Mouse (Mus musculus): ENCODE data around the gene Tmem91. TPM values are rescaled to one million over a fixed set of nuclear protein-coding genes. Genes with fewer than 3 reads are reported as not detected.
A peak's percentile ranks its signal among the peaks of the same experiment; 100 is the strongest.

Tmem91 gene
- total RNA-seq, 2 experiments from 2014 or later, result 37.2 to 46.4 TPM

DNA sequence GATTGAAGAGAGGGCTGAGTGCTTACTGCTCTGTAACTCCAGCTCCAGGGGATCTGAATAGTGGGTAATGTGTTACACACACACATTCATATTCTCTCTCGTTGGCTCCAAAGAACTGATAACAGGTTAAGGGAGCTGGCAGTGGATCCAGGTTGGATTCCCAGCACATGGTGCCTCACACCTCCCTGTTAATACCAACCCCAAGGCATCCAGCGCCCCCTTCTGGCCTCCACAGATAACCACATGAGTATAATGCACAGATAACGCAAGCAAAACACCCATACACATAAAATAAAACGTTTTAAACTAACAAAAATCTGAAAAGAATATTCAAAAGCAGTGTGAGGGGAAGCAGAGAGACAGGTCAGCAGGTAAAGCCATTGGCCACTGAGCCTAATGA is 2.5 kb downstream of the Tmem91 start:
- no peak for DNase-seq (ENCODE audit: low spot score in 2 of 2)

DNA sequence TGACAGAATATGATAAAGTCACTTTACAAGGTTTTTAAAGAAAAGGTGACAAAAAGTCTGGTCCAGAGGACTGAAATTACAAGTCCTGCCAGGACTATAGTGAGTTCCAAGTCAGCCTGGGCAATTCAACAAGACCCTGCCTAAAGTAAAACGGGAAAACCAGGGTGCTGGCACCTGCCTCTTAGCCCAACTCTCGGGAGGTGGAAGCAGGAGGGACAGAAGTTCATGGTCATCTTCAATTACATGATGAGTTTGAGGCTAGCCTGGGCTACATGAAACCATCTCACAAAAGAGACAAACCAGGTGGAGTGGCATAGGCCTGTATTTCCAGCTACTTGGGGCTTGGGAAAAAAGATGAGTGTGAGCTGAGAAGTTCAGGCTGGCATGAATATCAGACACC is 3.3 kb downstream of the Tmem91 start:
- no peak for DNase-seq (ENCODE audit: low spot score in 2 of 2)

DNA sequence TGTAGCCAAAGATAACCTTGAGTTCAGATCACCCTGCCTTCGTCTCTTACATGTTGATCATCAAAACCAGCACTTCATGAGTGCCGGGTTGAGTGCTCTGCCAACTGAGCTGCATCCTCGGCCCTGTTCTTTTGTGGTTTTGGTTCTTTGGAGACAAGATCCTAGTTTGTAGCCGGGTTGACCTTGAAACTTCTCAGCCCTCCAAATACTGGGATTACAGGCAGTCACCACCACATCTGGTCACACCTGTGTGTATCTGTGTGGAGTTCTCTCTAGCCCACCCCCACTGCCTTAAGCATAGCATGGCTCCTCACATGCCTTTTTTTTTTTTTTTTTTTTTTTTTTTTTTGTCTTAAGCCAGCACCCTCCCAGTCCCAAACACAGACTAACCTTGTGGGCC is 4.9 kb downstream of the Tmem91 start:
- DNase-seq (ENCODE audit: low spot score in 2 of 2), result no peak

DNA sequence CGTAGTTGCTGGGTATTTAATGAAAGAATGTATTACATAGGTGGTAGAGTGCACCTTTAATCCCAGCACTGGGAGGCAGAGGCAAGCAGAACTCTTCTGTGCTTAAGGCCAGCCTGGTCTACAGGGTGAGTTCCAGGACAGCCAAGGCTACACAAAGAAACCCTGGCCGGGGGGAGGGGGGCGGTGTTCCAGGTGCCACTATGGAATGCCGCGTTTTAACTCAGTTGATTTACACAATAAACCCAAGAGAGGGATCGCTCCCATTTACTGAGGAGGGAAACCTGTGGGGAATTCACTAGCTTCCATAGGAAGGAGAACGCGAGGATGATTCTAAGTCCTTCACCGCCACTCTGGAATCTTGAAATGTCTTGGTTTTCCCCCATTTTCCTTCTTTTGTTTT is 5.3 kb downstream of the Tmem91 start:
- no peak for DNase-seq (ENCODE audit: low spot score in 2 of 2)

DNA sequence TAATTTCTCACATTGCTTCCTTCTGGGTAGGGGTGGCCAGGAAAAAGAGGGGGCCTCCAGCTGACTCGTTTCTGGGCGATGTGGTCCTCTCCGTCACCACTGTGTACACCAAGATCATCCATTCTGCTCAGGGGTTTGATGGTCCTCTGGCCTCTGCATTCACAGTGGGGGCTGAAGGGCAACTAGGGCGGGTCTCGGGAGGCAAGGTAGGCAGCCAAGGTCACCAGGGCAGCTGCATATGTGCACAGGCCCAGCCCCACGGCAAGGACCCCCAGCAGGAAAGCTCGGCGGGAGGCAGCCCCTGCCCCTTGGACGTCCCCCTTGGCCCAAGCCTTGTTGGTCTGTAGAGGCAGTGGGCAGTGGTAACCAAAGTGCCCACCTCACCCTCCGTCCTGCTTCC is 5.8 kb downstream of the Tmem91 start:
- no peak for DNase-seq (ENCODE audit: low spot score in 2 of 2)

DNA sequence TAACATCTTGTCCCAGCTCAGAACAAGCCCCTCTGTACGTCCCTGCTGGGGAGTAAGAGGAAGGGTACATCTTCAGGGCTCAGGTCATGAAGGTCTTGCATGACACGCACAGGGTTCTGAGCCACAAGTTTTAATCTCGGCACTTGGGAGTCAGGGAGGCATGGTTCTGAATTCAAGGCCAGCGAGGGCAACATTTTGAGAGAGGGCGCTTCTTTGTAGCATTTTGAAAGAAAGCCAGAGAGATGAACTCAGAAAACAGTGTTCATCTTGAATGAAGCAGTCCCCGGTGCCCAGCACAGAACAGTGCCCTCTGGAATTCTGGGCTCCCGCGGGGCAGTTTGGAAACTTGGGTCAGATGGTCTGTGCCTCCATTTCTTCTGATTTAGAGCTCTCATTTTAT is 8.6 kb downstream of the Tmem91 start:
- DNase-seq (ENCODE audit: low spot score in 2 of 2), result no peak

DNA sequence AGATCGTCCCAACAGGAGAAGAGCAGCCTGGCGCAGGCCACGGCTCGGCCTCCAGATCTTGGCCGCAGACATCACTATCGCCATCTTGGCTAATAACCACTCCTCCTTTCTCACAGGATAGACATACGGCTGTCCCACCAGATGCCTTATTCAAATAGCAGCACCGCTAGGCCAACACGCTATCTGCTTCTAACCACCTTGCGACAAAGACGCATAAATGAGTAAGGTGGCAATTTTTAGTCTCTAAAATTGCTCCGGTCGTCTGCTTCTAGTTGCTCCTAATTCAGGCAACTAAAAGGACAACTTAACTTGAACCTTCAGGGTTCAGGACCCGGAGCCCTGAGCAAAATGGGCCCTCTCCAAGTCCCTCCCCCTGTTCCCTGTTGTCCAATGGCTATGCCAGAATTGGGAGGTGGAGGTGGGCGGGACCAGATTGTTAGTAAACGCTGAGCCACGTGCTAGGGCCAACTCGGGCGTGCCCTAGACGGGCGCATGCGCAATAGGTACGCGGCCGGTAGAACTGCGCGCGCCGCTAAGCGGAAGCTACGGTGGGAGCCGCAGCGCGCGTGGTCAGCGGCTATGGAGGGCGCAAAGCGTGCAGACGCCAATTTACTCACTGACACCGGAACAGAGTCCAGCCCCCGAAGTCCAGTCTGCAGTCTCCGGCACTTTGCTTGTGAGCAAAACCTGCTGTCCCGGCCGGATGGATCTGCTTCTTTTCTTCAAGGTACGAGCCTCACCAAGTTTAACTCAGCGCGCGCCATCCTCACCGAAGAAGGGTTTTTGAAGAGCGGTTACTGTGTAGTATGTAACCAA is 16.1 kb downstream of the Tmem91 start, which contains the start of the genes Bckdha and Exosc5:
Bckdha (minus strand) TSS at position 325 of the 816 bp plus-strand sequence.
Exosc5 (plus strand) TSS at position 508 of the 816 bp plus-strand sequence.
- peak; percentile 98 to 99 for DNase-seq (ENCODE audit: low spot score in 2 of 2)

DNA sequence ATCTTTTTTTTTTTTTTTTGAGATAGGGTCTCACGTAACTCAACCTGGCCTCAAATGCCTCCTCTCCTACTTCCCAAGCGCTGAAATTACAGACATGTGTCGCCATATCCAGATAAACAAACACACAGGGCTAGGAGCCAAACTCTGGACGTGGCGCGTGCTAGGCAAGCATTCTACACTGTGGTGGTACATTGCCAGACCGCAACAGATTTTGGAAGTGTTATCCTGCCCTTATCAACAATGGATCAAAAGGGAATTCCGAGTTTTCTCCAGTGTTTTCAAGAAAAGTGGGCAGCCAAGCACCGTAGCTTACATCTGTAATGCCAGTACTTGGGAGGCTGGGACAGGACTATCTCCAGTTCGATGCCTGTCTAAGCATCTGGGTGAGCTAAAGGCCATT is 17.2 kb downstream of the Tmem91 start:
- no peak for DNase-seq (ENCODE audit: low spot score in 2 of 2)

DNA sequence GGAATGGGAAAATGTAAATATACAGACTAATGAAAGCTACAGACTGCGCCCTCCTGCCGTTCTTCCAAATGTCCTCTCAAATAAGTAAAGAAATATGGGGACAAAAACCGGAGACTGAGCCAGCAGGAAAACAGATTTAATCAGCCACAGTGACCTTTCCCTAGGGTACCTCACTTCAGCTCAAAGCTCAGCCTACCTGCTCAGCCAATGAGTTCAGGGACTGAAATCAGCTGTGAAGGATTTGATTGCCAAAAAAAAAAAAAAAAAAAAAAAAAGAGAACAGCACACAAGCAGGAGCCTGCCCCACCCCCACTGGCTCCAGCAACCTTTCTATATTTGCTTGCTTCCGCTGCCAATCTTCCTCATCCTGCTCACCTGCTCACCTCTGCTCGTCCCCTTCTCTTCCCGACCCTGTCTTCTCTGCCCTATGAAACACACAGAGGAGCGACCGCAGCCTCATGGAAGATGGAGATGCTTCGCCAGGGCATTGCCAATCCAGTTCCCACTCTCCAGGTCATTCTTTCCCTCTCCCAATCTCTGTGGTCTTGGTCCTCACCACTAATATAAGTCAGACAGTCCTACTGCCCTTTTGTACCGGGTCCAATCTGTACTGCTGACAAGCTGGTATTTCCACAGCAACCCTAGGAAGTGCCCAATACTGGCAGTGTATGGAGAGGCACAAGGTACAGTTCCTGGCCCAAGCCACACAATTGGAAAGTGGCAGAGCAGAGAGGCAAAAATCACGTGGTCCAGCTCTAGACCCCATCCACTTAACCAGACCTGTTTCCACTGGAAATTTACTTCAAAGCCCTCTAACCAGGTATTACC is 19.2 kb downstream of the Tmem91 start:
- DNase-seq (ENCODE audit: low spot score in 2 of 2), result no peak

DNA sequence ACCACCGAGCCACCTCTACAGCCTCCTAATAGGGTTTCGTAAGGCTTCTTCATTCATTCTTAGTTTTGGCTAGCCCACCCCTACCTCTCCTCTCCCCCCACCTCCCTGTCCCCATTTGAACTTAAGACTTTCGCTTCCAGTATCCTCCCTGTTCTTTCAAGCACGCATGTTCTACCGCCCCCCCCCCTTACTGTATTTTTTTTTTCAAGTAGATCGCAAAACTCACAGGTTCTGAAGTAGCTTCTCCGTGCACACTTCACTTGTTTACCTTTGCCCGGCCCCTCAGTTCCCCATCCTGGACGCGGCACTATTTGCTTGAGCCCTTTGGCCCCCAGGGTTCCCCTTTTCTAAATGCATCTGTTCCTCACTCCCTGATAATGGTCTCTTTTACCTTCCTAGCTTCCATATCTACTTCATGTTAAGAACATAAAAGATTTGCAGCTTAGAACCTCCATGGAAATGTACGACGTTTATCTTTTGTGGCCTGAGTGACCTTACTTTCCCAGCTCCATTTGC is 22.7 kb downstream of the Tmem91 start:
- no peak for DNase-seq (ENCODE audit: low spot score in 2 of 2)

DNA sequence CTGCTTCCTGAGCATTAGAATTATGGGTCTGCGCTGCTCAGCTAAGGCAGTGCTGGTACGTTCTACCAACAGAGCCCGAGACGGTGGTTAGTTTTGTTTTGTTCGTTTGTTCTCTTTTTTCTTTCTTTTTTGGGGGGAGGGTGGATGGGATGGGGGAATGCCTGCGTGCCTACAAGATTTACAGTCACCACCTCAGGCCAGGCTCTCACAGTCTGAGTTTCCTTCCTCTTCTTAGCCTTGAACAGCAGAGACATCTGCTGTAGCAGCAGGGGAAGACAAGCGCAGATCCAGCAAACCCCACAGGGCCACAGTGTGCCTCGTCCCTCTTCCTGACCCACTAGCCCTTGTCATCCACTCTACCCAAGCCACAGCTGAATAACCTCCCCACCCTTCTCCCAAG is 23.7 kb downstream of the Tmem91 start:
- no peak for DNase-seq (ENCODE audit: low spot score in 2 of 2)

DNA sequence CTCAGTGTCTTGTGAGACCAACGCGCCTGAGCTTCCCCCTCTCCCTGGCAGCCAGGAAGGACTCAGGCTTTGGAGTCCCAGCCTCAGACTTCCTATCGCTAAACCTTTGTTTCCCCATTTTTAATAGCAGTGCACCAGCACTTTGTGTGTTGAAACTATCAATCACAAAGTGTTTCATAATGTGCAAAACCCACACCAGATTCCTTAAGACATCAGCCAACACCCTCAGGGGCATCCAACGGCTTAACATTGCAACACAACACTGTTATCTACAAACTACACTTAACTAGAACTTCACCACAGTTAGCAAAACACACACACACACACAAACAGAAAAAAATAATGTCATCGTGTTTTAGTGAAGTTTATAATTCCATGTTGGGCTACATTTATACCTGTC is 25.1 kb downstream of the Tmem91 start:
- DNase-seq (ENCODE audit: low spot score in 2 of 2), result no peak

DNA sequence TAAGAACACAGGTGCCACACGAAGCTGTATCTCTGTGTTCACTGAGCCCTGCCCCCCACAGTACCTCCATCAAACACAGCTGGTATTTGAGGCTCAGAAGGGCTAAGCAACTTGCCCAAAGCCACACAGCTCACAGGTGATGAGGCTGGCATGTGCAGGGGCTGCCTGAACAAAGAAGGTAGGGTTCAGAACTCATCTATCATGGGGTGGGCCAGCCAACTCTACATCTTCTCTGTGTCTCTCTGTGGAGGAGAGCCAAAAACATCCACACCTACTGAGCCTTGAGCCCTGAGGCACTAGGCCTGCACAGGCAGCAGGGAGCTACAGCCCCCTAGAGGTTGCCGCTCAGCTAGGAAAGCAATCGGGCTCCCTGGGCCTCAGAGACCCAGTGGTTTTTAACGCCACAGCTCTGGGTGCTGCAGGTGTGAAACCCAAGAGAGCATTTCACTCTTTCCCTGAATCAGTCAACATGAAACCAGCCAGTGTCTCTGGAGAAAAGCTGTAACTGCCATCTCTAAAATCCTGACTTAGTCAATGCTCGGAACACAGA is 27.3 kb downstream of the Tmem91 start:
- no peak for DNase-seq (ENCODE audit: low spot score in 2 of 2)

DNA sequence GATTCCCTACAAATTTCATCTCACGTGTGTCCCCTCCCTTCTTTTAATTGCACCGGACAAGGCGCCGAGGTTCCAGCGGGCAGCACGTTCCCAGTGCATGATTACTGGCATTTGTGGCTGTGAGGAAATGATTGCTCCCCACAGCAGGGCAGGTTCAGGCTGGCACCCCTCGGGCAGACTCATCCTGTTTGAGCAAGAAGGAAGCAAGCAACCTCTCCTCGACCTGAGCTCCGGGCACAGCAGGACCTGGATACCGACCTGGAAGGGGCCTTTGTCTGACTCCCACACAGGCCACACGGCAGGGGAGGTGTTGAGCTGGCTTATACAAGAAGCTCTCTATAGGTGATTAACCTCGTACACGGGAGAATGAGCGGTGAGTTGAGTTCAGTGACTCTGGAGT is 29.9 kb downstream of the Tmem91 start:
- DNase-seq (ENCODE audit: low spot score in 2 of 2), result no peak

DNA sequence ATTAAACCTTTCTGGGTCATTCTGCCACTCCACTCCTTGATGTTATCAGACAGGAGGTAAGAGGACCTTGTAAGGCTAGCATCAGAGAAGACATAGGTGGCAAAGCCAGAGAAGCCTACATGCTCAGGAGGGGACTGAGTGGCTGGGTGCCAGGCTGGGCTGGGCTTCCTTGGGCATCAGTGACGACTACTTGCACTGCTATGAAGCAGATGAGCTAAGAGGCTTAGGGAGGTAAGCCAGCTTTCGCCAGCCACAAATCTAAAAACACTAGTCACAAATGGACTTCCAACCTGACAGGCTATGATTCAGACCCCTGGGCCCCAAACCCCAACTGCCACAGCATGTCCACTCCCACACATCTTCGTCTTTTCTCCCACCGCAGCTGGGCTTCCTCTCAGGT is 30.3 kb downstream of the Tmem91 start:
- no peak for DNase-seq (ENCODE audit: low spot score in 2 of 2)

DNA sequence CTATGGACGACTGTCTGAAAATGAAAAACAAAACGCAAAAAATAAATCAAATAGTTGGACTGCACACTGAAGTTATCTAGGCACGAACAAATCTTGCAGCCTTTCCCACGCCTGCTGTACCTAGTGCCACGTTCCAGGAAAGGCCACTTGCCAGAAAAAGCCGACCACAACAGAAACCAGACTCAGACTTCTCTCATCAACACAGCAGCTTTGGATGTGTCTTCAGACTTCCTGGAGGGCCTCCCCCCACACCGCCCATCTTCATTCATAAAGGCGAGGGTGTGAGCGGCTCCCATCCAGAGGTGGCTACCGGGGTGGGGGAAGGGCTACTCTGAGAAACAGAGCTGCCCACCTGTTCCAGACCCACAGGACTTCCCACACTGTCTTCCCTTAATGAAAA is 30.8 kb downstream of the Tmem91 start:
- no peak for DNase-seq (ENCODE audit: low spot score in 2 of 2)

DNA sequence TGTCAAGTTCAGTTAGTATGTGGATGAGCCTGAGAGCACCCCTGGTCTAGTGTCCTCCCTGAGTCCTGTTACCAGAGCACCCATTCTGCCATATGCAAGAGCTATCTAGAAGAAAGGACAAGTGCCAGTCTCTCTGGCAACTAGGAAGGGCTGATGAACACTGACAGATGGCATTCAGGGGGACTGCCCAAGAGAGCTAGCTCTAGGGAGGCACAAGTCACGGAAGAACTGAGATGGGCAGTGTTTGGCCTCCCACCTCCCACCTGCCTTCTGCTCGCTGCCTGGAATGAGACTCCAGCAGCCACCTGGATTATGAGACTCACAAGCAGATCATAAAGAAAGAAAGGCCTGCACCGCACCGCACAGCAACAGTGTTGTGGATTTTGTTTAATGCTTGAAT is 35.2 kb downstream of the Tmem91 start:
- no peak for DNase-seq (ENCODE audit: low spot score in 2 of 2)

DNA sequence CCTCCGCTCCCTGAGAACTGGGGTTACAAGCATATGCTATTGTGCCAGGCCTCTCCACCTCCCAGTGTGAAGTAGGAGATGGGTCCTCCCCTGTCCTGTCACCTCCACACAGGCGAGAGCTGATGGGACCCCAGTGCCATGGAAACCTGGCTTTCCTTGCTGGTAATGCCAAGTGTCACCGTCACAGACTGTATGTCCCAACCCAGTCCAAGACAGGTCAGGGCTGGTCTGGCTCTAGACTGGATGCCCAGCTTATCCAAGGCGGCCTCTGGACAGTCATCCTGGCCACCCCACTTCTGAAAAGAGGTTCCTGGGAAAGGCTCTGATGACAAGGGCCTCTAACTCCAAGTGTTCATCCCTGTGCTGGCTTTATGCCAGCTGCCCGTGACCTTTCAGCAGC is 37.9 kb downstream of the Tmem91 start:
- no peak for DNase-seq (ENCODE audit: low spot score in 2 of 2)

DNA sequence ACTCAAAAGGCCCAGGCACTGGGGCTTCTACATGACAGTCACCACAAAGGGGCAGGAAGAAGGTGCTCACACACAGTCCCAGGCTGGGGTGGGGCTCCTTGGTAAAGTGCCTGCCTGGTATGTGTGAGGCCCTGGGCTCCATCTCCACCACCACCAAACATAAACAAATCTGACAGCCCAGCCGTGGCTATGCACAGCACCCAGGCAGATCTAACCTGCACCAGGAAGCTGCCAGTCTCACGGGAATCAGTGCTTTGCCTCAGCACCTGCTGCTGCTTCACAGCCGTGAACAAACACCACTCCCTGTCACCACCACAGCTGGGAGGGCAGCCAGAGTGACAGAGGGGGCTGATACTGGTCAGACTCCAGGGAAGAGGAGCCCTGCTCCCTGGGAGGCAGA is 38.6 kb downstream of the Tmem91 start:
- no peak for DNase-seq (ENCODE audit: low spot score in 2 of 2)

DNA sequence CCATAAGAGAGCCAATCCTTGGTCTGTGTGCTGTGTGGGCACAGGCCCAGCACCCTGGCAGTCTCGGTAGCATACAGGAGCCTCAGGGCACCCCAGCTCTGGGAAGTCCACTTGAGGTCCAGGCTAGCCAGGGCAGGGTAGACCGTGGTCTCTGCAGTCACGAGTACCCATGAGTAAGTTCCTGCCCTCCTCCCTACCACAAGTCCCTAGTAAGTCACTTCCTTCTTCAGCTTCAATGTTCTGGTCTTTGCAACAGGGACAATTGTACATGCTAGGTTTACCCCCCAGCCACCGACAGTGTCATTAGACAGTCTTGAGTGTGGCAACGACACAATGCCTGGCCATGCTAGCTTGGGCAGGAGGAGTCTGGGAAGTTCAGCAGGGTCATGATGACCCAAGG is 42.3 kb downstream of the Tmem91 start:
- DNase-seq (ENCODE audit: low spot score in 2 of 2), result no peak

DNA sequence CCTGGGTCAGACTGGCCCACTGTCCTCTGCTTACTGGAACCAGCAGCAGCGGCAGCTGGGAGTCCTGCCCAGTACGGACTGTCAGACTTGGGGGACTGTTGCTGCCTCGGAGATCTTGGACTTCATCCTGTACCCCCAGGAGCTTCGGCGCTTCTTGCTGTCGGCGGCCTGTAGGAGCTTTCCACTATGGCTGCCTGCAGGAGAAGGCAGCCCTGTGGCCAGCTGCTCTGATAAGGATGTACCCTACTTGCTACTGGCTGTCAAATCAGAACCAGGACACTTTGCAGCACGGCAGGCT is 46.7 kb downstream of the Tmem91 start:
- DNase-seq (ENCODE audit: low spot score in 2 of 2), result no peak

Data from layer of hippocampus, postnatal 10 days (tissue).